Mouse (Mus musculus) bone marrow macrophage, adult 2 months (primary cell): ENCODE measurements at regions not wholly inside any gene's neighbourhood (a gene's known extent, or its start where the extent isn't known, plus 50 kb on each side); places are given as distances from the start of the nearest gene placed in this dataset.

Source experiments
- CTCF ChIP-seq: IDR thresholded peaks from 2 replicates; pipeline ENCODE4 v1.5.1; 2012; ENCODE audit warnings: low read depth, mild to moderate bottlenecking, low read length, moderate library complexity
- POLR2A ChIP-seq: IDR thresholded peaks from 2 replicates; pipeline ENCODE4 v1.6.1; 2012; ENCODE audit warnings: mild to moderate bottlenecking, low read depth, low read length, borderline replicate concordance

- no peak for TF ChIP-seq CTCF
- no peak for TF ChIP-seq POLR2A
These were observed 434.1 kb downstream of the Ets1 start for GRCm38 (mm10) chr9:33070116-33070515.
